Mouse (Mus musculus): ENCODE measurements around the gene Plcl1. TPM values are rescaled to one million over a fixed set of nuclear protein-coding genes. Genes with fewer than 3 reads are reported as not detected.

The Plcl1 gene
- total RNA-seq, 4 experiments from 2014 or later, result 4.7 to 9.0 (median 6.6) TPM

DNA sequence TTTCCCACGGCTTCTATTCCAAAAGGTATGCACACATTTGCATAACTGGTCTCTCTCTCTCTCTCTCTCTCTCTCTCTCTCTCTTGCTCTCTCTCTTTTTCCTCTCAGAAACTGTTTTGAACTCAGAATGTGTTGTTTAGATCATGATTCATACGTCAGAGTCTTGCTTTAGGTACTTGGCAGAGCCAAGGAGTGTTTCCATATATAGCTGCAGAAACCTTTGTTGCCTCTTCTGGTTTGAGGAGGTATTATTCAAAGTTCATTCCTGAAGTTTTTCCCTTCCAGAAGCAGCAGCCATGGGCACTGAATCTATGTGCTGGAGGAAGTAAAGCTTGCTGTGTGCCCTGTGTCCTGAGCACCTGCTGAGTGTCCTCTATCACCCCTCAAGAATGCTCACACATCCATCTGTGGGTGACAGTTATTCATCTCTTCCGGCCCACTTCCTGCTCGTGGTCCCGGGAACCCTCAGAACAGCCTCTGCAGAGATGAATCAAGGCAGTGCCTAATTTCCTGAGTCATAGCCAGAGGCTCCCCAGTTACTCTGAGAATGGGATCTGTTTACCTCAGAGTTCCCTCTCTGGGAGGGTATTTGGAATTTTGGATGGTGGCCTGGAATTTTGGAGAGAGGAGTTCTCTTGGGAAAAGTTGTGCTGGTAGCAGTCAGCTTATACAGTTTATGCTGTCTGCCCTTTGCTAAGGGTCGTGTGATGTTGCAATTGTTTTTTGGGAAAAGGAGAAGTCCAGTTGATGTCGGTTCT is 123.0 kb downstream of the Plcl1 start:
- DNase-seq, result no peak

DNA sequence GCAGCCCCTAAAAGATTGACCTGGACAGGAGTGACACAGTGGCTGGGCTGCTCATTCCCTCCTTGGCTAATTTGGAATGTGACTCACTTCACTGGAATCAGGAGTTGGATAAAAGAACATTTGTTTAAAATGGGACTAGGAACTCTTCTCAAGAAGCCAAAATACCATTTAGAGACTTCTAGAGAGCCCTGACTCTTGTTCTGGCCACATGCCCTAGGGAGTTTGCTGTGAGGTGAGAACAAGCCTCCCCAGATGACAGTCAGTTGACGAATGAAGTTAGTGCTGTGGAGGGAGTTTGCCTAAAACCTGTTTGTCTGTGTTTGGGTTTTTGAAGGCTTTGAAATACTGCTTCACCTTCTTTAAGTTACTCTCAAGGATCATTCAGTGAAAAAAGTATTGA is 128.1 kb downstream of the Plcl1 start:
- no peak for DNase-seq

- DNase-seq, result no peak
Measured at GRCm38 (mm10) chr1:55554405-55554804, 148.7 kb downstream of the Plcl1 start.

DNA sequence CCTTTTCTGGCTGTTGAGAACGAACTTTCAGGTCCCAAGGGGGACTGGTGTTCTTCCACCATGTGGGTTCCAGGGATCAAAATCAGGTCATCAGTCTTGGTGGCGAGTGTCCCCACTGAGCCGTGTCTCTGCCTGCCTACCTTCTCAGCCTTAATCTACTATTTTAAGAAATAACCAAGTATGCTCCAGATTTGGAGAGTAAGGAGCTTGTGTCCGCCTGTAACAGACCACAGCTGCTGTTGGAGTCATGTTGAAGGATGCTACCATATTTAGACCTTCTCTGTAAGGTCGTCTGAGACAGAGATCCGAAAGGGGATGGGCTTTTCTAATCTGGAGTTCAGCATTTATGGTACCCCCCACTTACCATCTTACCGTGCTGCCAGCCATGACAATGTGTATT is 152.2 kb downstream of the Plcl1 start:
- no peak for DNase-seq

- DNase-seq, result no peak
Measured at GRCm38 (mm10) chr1:55558409-55558808, 152.7 kb downstream of the Plcl1 start.

- DNase-seq, result no peak
Measured at GRCm38 (mm10) chr1:55559998-55560397, 154.3 kb downstream of the Plcl1 start.

DNA sequence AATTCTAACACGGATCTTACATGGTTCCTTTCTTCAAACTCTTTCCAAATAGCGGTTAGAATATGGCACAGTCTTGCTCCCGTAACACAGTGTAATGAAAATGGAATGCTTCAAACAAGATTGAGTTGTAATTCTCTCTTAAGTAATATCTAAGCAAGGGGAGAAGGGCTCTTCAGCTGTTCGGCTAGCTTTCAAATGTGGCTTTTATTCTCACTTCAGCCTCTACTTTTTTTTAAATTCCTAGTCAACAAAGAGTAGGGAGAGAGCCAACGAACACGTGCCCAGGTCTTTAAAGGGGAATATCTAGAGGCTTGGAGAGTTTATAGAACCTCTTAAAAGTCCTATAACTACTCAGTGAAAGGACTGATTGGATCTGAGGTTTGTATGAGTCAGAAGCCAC is 160.2 kb downstream of the Plcl1 start:
- no peak for DNase-seq

- no peak for DNase-seq
Measured at GRCm38 (mm10) chr1:55567801-55568360, 162.2 kb downstream of the Plcl1 start.

DNA sequence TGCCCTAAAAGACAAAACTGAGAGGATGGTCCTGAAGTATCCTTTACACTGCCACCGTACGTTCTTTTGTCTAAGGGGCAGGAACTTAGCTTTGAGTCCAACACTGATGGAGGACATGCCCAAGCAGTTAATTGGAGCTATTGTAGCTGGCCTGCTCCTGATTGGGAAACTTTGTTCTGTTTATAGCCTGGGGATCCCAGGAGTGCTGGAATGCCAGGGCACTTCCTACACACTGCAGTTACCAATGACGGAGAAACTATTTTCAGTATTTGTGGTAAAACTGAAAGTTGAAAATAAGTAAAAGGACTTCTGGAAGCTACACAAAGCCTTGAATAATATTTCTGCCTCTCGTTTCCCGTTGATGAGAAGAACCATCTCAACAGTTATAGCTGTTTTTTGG is 164.5 kb downstream of the Plcl1 start:
- DNase-seq, result no peak

DNA sequence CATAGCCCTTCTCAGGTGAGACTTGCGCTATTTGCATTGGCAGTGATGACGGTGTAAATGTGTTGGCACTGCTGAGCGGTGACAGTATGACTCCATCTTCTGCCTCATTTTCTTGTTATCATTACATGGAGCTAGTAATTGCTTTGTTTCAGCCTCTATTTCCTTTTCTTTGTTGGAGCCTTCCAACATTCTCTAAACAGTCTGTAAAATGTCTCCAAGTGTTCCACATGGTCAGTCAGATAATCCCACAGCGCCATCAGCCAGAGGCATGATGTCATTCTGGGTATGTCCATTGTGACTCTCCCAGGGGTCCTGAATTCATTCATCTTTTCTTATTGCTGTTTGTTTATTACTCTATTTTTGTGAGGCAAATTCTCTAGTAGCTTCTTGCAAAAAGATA is 165.7 kb downstream of the Plcl1 start:
- DNase-seq, result no peak

DNA sequence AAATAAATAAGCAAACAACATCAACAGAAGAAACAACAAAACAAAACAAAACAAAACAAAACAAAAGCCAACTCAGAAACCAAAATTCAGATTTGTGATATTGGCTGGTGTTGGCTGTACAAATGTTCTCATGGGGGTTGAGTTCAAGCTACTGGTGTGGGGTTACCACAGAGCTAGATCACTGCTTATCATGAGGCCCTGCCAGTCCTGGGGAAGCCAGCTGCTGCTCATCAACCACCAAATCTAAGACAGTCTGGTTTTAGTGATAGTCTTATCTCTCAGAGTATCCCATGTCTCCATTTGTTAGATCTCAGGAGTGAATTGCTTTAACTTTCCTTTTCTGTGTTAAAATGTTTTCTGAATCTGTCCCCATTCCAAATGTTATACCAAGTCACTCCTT is 166.5 kb downstream of the Plcl1 start:
- no peak for DNase-seq

DNA sequence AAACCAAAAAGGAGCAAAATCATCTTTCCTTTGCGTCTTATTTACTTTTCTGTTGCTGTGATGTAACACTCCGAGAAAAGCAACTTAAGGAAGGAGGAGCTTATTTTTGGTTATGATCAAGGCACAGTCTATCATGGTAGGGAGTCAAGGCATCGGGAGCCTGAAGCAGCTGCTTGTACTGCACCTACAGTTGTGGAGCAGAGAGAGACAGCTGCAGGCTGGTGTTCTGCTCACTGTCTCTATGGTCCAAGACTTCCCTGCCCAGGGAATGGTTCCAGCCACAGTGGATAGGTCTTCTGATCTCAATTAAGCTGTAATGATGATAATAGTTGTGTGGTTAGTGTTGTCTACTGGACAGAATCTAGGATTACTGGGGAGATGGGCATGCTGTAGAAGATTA is 166.9 kb downstream of the Plcl1 start:
- DNase-seq, result no peak

GRCm38 (mm10) chr1:55575916-55576315 is 170.2 kb downstream of the Plcl1 start:
- DNase-seq, result peak; percentile 49

GRCm38 (mm10) chr1:55581752-55582151 is 176.0 kb downstream of the Plcl1 start:
- DNase-seq, result no peak

GRCm38 (mm10) chr1:55585441-55585840 is 179.7 kb downstream of the Plcl1 start:
- DNase-seq, result no peak

- DNase-seq, result no peak
Measured at GRCm38 (mm10) chr1:55588090-55588489, 182.4 kb downstream of the Plcl1 start.

DNA sequence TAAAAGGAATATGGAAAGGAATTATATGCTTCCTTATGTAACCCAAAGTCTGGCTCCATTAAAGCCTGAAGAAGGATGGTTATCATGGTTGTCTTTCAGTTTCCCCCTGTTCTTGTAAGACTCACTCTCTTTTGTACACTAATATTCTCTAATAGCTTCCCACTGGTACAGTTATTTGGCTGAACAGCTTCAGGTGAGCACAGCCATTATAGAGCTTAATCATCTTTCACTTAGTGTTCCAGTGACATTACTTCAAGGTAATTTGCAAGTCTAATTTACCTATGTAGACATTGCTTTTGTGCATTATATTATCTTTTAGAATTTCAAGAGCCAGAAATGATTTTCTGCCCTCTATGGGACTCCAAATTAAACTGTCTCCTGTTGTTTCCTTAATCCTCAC is 184.3 kb downstream of the Plcl1 start:
- no peak for DNase-seq

GRCm38 (mm10) chr1:55600496-55600895 is 194.8 kb downstream of the Plcl1 start:
- peak; percentile 10 for DNase-seq

- no peak for DNase-seq
Measured at GRCm38 (mm10) chr1:55604593-55604992, 198.9 kb downstream of the Plcl1 start.

- no peak for DNase-seq
Measured at GRCm38 (mm10) chr1:55605450-55605849, 199.7 kb downstream of the Plcl1 start.

GRCm38 (mm10) chr1:55605956-55606355 is 200.2 kb downstream of the Plcl1 start:
- DNase-seq, result no peak

- DNase-seq, result no peak
Measured at GRCm38 (mm10) chr1:55606405-55606804, 200.7 kb downstream of the Plcl1 start.

DNA sequence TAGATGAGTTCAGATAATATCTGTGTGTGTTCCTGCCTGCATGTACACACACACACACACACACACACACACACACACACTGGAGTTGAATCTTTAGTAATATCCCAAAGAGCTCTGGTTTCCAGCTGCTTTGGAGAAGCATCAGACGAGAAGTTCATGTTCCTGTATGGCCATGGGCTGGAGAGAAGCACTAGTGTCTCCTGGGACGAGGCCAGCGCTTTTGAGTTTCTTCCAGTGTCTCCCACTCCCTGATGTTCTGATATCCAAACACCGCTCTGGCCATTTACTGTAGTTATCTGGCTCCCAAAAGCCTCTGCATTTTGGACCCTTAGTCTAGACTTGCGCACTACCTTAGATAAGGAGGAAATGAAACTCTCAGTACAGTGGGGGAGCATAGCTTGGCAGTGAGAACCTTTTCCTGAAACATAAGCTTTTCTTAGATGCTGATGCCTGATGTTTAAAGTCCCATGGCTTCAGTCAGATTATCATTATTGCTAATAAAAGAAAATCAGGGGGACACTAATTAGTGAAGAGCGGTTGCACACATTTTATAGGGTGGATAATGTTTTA is 207.1 kb downstream of the Plcl1 start:
- DNase-seq, result no peak

- no peak for DNase-seq
Measured at GRCm38 (mm10) chr1:55617857-55618256, 212.1 kb downstream of the Plcl1 start.

All from adrenal gland, adult 8-10 months (tissue).